Mouse (Mus musculus) liver, embryonic 12.5 days (tissue): Measurements from ENCODE around the gene Arhgef18. TPM values are rescaled to one million over a fixed set of nuclear protein-coding genes. Genes with fewer than 3 reads are reported as not detected.

Source experiments
- ATAC-seq: fragments of 200-750 bp; cut with Nextera tagmentation; 2 replicates; pipeline ENCODE4 v1.8.0; 2017; ENCODE audit warnings: moderate number of reproducible peaks, mild to moderate bottlenecking, moderate library complexity
- H3K27ac ChIP-seq: fragments of 300-500 bp; sonication (generic); 2 replicates; pipeline ENCODE4 v1.5.1; 2016; ENCODE audit warnings: mild to moderate bottlenecking
- H3K27me3 ChIP-seq: fragments of 300-500 bp; sonication (generic); replicated peaks from 2 replicates; pipeline ENCODE4 v1.6.1; 2016; ENCODE audit warnings: mild to moderate bottlenecking, moderate library complexity
- H3K36me3 ChIP-seq: fragments of 300-500 bp; sonication (generic); 2 replicates; pipeline ENCODE4 v1.6.1; 2016; ENCODE audit warnings: mild to moderate bottlenecking, moderate library complexity
- H3K4me1 ChIP-seq: fragments of 300-500 bp; sonication (generic); 2 replicates; pipeline ENCODE4 v1.6.1; 2016
- H3K4me2 ChIP-seq: fragments of 300-500 bp; sonication (generic); 2 replicates; pipeline ENCODE4 v1.6.1; 2016; ENCODE audit warnings: mild to moderate bottlenecking, moderate library complexity
- H3K4me3 ChIP-seq: fragments of 300-500 bp; sonication (generic); 2 replicates; pipeline ENCODE4 v1.5.1; 2016; ENCODE audit warnings: mild to moderate bottlenecking, moderate library complexity
- H3K9ac ChIP-seq: fragments of 300-500 bp; sonication (generic); 2 replicates; pipeline ENCODE4 v1.6.1; 2016; ENCODE audit warnings: mild to moderate bottlenecking, moderate library complexity
- H3K9me3 ChIP-seq: fragments of 300-500 bp; sonication (generic); replicated peaks from 2 replicates; pipeline ENCODE4 v1.6.1; 2016; ENCODE audit warnings: mild to moderate bottlenecking, moderate library complexity
- WGBS: fragments of 180-500 bp; shearing (Covaris S2); methylation state at CpG from one replicate; pipeline ENCODE4 v1.1.7; 2016; ENCODE audit not compliant: insufficient replicate concordance; 5-methylcytosine and 5-hydroxymethylcytosine counted together
- polyA plus RNA-seq: library from polyadenylated mRNA; unstranded; fragments of >200 nt; fragmentation: Nextera tagmentation; extraction: Ambion mirVana; gene quantifications from 2 replicates; pipeline ENCODE4 v1.2.1, GENCODE M21; 2016

Gene Arhgef18
- 4.1 and 4.4 TPM in 2 replicates for polyA plus RNA-seq

- peaks cover 46% of the 10 kb centered on the region for H3K4me1 ChIP-seq
- no peaks in the 10 kb centered on the region for H3K9me3 ChIP-seq
- peak; percentile 99 for ATAC-seq
- peak within 1 kb of the TSS; percentile 80 for H3K4me3 ChIP-seq
- peak within 1 kb of the TSS; percentile 69 for H3K27ac ChIP-seq
- peak within 1 kb of the TSS; percentile 91 for H3K4me2 ChIP-seq
- no peaks in the 10 kb centered on the region for H3K27me3 ChIP-seq
- peaks cover 14% of the 10 kb centered on the region for H3K36me3 ChIP-seq
- WGBS = 1% methylated on average over 48 of the region's 48 CpGs
- peak within 1 kb of the TSS; percentile 86 for H3K9ac ChIP-seq
Observed at GRCm38 (mm10) chr8:3392771-3393710, at the start of gene Arhgef18. TSS of gene Arhgef18 (plus strand) at chr8:3393006.

GRCm38 (mm10) chr8:3345337-3345736 is 47.5 kb upstream of the Arhgef18 start:
- H3K36me3 ChIP-seq = no peaks in the 10 kb centered on the region
- 83% methylated on average over 6 of the region's 6 CpGs for WGBS
- no peaks in the 10 kb centered on the region for H3K4me1 ChIP-seq

GRCm38 (mm10) chr8:3346691-3347413 is 46.0 kb upstream of the Arhgef18 start:
- H3K9ac ChIP-seq = no peak overlapping the region
- H3K4me3 ChIP-seq = no peak overlapping the region
- H3K27ac ChIP-seq = no peak overlapping the region
- no peaks in the 10 kb centered on the region for H3K4me1 ChIP-seq
- H3K4me2 ChIP-seq = no peak overlapping the region
- 67% methylated on average over 5 of the region's 5 CpGs for WGBS
- no peak for ATAC-seq
- H3K27me3 ChIP-seq = no peaks in the 10 kb centered on the region
- H3K36me3 ChIP-seq = no peaks in the 10 kb centered on the region
- no peaks in the 10 kb centered on the region for H3K9me3 ChIP-seq

More at GRCm38 (mm10) chr8:3345337-3345736, 47.5 kb upstream of the Arhgef18 start:
- Histone ChIP-seq H3K9ac (no peak overlapping the region), H3K9me3 (no peaks in the 10 kb centered on the region), H3K27me3 (no peaks in the 10 kb centered on the region), H3K27ac (no peak overlapping the region), H3K4me2 (no peak overlapping the region), H3K4me3 (no peak overlapping the region)
- ATAC-seq = no peak

GRCm38 (mm10) chr8:3348142-3348823 is 44.5 kb upstream of the Arhgef18 start:
- H3K9ac ChIP-seq = no peak overlapping the region
- WGBS = 31% methylated on average over 13 of the region's 13 CpGs
- no peaks in the 10 kb centered on the region for H3K27me3 ChIP-seq
- H3K27ac ChIP-seq = no peak overlapping the region
- H3K36me3 ChIP-seq = no peaks in the 10 kb centered on the region
- no peak overlapping the region for H3K4me3 ChIP-seq
- H3K4me1 ChIP-seq = peaks cover 9% of the 10 kb centered on the region; the same call in 1 of the 2 replicates
- no peaks in the 10 kb centered on the region for H3K9me3 ChIP-seq
- no peak overlapping the region for H3K4me2 ChIP-seq
- ATAC-seq = peak; percentile 47

GRCm38 (mm10) chr8:3350747-3351146 is 42.1 kb upstream of the Arhgef18 start:
- 67% methylated on average over 6 of the region's 6 CpGs for WGBS
- Histone ChIP-seq H3K4me1 (peaks cover 30% of the 10 kb centered on the region), H3K9ac (no peak overlapping the region), H3K36me3 (no peaks in the 10 kb centered on the region), H3K27ac (no peak overlapping the region), H3K27me3 (no peaks in the 10 kb centered on the region), H3K4me3 (no peak overlapping the region), H3K4me2 (no peak overlapping the region), H3K9me3 (no peaks in the 10 kb centered on the region)
- ATAC-seq = no peak

GRCm38 (mm10) chr8:3352715-3353114 is 40.1 kb upstream of the Arhgef18 start:
- no peaks in the 10 kb centered on the region for H3K36me3 ChIP-seq
- no peaks in the 10 kb centered on the region for H3K27me3 ChIP-seq
- no peak overlapping the region for H3K4me3 ChIP-seq
- H3K9me3 ChIP-seq = no peaks in the 10 kb centered on the region
- 63% methylated on average over 6 of the region's 6 CpGs for whole genome bisulfite sequencing
- no peak overlapping the region for H3K9ac ChIP-seq
- H3K4me2 ChIP-seq = peak overlapping the region; percentile 32
- no peak overlapping the region for H3K27ac ChIP-seq
- no peak for ATAC-seq
- peaks cover 34% of the 10 kb centered on the region for H3K4me1 ChIP-seq

- no peaks in the 10 kb centered on the region for H3K9me3 ChIP-seq
- no peak for ATAC-seq
- no peaks in the 10 kb centered on the region for H3K36me3 ChIP-seq
- no peak within 1 kb of the TSS for H3K9ac ChIP-seq
- no peaks in the 10 kb centered on the region for H3K27me3 ChIP-seq
- H3K27ac ChIP-seq = peak within 1 kb of the TSS; percentile 31; the same call in 1 of the 2 replicates
- H3K4me3 ChIP-seq = peak within 1 kb of the TSS; percentile 23
- 13% methylated on average over 13 of the region's 13 CpGs for WGBS
- peaks cover 34% of the 10 kb centered on the region for H3K4me1 ChIP-seq
- H3K4me2 ChIP-seq = peak within 1 kb of the TSS; percentile 32
Observed at GRCm38 (mm10) chr8:3353189-3353810, 39.5 kb upstream of the Arhgef18 start, which contains the start of gene A430078G23Rik. TSS of gene A430078G23Rik (plus strand) at chr8:3353415.

GRCm38 (mm10) chr8:3353811-3354442 is 38.9 kb upstream of the Arhgef18 start:
- Histone ChIP-seq H3K27me3 (no peaks in the 10 kb centered on the region), H3K4me2 (peak overlapping the region; percentile 32)

GRCm38 (mm10) chr8:3354443-3354812 is 38.4 kb upstream of the Arhgef18 start:
- Histone ChIP-seq H3K4me3 (peak overlapping the region; percentile 23; the same call in 1 of the 2 replicates), H3K9ac (no peak overlapping the region), H3K27ac (peak overlapping the region; percentile 30; the same call in 1 of the 2 replicates), H3K9me3 (no peaks in the 10 kb centered on the region), H3K4me1 (peaks cover 34% of the 10 kb centered on the region), H3K27me3 (no peaks in the 10 kb centered on the region), H3K4me2 (peak overlapping the region; percentile 32), H3K36me3 (no peaks in the 10 kb centered on the region)
- ATAC-seq = no peak; the same call in 1 of the 2 replicates
- WGBS = 31% methylated on average over 5 of the region's 5 CpGs

More at GRCm38 (mm10) chr8:3353811-3354442, 38.9 kb upstream of the Arhgef18 start:
- Histone ChIP-seq H3K9me3 (no peaks in the 10 kb centered on the region), H3K36me3 (no peaks in the 10 kb centered on the region), H3K4me1 (peaks cover 34% of the 10 kb centered on the region), H3K4me3 (peak overlapping the region; percentile 23), H3K9ac (no peak overlapping the region), H3K27ac (peak overlapping the region; percentile 31; the same call in 1 of the 2 replicates)
- ATAC-seq = no peak
- 38% methylated on average over 6 of the region's 6 CpGs for WGBS

- H3K27ac ChIP-seq = 0 out of 2 replicates have a peak overlapping the region, but pooled peaks have one; percentile 30
- H3K9me3 ChIP-seq = no peaks in the 10 kb centered on the region
- H3K9ac ChIP-seq = no peak overlapping the region
- WGBS = 40% methylated on average over 6 of the region's 6 CpGs
- H3K27me3 ChIP-seq = no peaks in the 10 kb centered on the region
- H3K4me3 ChIP-seq = no peak overlapping the region
- no peaks in the 10 kb centered on the region for H3K36me3 ChIP-seq
- H3K4me1 ChIP-seq = peaks cover 34% of the 10 kb centered on the region
- H3K4me2 ChIP-seq = no peak overlapping the region
- no peak for ATAC-seq
Observed at GRCm38 (mm10) chr8:3355586-3355985, 37.2 kb upstream of the Arhgef18 start.

GRCm38 (mm10) chr8:3358060-3358459 is 34.7 kb upstream of the Arhgef18 start:
- Histone ChIP-seq H3K9ac (no peak overlapping the region), H3K27me3 (no peaks in the 10 kb centered on the region), H3K4me2 (no peak overlapping the region), H3K9me3 (no peaks in the 10 kb centered on the region), H3K4me1 (peaks cover 27% of the 10 kb centered on the region), H3K27ac (no peak overlapping the region), H3K36me3 (no peaks in the 10 kb centered on the region), H3K4me3 (no peak overlapping the region)
- ATAC-seq = no peak
- WGBS = 6% methylated on average over 4 of the region's 4 CpGs
